Mouse (Mus musculus) testis, postnatal 14 days (tissue): ENCODE data around the gene Srrt.

Source experiments
- DNase-seq: peaks from one replicate; pipeline ENCODE4 v3.0.0; 2021; ENCODE audit warnings: low spot score

The Srrt gene

DNA sequence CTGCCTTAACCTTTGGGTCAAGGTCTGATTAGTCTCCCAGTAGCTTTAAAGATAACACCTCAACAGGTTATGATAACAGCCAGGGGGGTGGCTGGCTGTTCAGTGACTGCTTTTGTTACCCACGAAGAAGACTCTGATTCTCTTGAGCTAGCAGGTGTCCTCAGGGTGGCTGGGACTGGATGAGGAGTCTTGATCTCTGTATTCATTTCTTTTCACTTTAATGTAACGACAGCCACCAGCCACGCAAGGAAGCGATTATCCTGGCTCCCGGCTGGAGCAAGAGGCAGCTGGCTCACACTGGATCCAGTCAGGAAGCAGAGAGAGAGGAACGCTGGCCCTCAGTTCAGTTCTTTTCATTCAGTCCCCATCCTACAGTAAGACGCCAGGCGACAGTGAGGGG lies 29.7 kb upstream of the Srrt start:
- DNase-seq, result no peak

DNA sequence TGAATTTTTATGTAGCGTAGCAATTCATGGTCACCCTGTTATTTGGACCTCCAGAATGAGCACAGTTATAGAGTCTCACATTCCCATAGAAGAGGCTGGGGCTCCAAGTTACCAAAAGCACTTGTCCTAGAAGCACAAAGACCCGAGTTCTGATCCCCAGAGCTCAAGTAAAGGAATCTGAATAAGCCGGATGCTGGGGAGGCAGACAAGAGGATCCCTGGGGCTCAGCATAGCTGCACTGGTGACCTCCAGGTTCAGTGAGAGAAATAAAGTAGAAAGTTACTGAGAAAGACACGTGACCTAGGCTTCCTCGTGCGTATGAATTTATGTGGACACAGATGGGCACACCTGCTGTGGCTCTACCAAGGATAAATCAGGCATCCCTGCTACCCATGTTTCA lies 27.6 kb upstream of the Srrt start:
- DNase-seq, result no peak

DNA sequence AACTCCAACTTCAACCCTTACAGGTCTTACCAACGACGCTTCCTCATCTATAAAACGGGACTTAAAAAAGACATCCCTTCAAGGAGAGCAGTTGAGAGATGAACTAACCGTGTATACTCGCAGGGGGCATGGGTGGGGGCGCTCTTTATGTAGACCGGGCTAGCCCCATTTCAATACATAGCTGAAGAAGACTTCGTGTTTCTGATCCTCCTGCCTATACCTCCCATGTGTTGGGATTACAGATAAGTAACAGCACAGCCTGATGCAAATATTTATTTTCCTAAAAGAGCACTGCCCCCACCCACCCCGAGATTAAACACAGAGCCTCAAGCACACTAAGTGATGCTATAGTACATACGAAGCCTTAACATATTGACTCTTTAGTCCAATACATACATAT lies 26.8 kb upstream of the Srrt start:
- DNase-seq, result no peak

DNA sequence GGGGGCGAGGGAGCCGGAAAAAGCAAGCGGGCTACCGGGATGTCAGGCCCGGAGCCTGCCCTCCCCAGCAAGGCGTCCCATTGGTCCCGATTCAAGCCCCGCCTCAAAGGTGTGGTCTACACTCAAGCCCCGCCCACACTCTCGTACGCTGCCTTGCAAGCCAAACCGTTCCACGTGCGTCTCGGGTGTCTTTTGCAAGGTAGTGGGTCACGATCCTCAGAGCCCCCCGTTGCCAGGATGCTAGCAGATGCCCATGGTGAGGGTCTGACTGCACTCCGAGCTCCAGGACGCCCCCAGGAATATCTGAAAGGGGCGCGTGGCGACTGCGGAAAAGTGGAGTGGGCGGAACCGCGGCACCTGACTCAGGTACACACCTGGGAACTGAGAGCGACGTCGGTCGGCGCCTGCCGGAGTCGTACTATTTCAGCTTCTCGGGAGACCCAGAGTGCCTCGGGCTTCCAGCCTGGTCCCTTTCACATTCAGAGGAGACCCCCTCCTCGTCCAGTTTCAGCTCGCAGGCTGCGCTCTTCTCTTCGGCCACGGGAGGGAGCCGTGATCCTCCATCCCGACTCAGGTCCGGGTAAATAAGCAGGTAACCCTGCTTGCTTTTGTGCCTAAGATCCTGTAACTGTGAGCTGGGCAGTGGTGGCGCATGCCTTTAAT lies 26.2 kb upstream of the Srrt start, which contains the start of gene Slc12a9:
Gene Slc12a9 (minus strand): TSS at position 86 of the 663 bp plus-strand sequence.
- peak; percentile 91 for DNase-seq

DNA sequence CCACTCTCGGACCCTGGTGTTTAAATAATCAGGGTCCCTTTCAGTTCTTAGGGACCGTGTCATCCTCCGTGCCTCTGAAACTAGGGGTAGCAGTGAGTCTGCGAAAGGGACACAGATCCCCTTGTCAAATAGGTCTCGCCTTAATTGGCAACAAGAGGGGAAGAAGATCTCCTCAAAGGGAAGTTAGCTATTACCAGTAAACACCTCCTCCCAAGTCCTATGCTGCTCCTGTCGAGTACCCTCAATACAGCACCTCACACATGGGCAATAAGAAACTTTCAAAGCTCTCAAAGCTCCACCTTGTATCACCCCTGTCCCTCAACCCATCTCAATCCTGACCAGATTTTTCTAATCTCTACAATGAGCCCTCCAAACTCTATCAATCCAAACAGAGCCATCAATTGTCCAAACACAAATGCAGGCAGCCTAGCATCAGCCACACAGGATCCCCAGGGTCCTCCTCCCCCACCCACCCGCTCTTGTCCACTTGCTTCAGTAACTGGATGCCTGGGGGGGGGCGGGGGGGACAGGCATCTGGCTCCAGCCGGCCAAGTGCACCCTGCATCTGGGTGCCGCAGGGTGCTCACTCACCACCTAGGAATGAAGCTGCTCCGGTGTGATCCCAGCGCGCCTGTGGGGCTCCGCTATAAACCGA lies 25.5 kb upstream of the Srrt start:
- no peak for DNase-seq

DNA sequence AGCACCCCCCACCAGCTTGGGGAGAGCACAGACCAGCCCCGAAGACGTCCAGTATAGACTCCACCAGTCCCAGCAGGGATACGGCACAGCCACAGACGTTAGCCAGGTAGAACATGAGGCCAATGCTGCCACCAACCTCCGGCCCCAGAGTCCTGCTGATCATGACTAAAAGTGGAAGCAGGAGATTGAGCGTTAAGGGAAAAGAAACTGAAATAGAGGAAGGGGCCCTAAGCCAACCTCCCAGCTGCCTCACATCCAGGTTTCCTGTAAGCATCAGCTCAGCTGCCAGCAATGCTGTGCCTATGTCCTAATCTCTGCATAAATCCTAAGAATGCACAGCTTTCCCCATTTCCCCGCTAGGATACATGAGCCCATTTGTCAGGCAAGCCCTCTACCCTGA lies 23.4 kb upstream of the Srrt start:
- DNase-seq, result no peak

DNA sequence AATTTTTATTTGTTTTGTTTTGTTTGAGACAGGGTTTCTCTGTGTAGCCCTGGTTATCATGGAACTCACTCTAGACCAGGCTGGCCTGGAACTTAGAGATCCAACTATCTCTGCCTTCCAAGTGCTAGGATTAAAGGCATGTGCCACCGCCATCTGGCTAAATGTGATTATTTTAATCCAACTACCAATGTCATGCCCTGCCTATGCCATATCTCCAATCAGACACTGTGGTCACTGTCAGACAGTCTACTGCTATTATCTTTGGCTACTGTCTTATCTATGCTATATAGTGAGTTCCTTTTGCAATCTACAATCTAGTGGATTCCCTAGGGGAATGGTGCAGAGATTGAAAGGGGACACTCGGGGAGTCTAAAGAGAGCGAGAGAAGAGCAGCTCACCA lies 13.5 kb upstream of the Srrt start:
- DNase-seq, result no peak

DNA sequence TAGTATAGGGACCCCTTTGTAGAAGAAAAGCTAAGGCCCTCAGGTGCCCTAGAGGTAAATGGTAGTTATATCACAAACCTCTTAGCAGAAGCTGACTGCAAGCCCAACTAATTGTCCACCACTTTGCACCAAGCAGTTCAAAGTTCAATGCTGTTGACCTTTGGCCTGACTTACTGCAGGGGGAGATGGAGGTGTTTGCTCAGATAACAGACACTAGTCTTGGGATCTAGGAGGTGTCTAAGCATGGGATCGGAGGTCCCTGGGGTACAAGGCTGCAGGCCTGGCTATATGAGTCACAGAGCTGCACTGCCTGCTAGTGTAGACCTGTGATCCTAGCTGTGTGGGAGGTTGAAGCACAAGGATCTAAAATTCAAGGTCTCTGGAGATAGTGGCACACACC lies 11.1 kb upstream of the Srrt start:
- DNase-seq, result no peak

DNA sequence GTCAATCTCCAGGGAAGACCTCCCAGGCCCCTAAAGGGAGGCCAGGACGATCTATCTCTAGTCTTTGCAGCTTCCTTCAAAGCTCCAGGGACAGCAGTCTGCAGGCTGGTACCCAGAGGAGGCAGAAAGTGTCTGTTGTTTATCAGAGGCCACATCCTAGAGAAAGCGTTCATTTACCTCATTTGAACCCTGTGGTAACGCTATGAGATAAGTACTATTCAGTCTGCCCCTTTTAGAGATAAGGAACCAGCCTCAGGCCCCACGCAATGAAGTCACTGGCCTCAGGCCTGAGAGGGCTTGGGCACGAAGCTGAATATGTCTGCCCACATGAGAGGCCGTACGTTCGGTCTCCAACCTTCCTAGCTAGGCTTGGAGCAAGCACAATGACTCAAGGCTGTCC lies 9.9 kb upstream of the Srrt start:
- peak; percentile 60 for DNase-seq

DNA sequence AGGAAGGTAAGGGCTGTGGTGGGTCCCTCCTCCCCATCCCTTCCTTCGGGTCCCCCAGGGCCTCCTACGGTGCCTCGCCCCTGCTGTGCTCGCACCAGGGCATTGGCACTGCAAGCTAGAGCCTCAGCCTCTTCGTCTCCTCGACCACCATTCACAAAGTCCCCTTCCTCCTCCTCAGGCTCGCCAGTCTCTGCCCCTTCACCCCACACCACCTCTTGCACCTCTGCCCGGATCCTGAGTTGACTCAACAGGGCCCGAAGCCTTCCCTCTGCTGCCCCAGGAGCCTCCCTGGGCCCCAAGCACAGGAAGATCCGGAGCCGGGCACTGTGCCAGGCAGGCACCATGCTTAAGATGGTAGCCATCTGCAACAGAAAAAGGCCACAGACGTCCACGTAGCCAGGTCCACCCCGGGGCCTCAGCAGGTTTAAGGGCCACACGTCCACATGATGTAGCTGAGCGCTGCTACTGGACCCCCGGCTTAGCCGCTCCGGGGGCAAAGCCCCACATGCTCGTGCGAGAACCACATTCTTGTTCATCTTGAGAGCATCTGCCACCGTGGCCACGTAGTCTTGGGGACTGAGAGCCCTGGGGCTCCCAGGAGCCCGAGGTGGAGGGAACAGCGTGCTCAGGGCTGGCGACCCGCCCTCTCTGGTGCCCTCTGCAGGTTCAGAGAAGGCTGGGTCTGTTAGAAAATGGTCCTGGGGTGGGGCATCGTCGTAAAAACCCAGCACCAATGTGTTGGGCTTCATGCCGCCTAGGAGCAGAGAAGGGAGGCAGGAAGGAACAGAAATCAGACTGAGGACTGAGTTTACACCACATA lies 7.8 kb upstream of the Srrt start:
- DNase-seq, result no peak

DNA sequence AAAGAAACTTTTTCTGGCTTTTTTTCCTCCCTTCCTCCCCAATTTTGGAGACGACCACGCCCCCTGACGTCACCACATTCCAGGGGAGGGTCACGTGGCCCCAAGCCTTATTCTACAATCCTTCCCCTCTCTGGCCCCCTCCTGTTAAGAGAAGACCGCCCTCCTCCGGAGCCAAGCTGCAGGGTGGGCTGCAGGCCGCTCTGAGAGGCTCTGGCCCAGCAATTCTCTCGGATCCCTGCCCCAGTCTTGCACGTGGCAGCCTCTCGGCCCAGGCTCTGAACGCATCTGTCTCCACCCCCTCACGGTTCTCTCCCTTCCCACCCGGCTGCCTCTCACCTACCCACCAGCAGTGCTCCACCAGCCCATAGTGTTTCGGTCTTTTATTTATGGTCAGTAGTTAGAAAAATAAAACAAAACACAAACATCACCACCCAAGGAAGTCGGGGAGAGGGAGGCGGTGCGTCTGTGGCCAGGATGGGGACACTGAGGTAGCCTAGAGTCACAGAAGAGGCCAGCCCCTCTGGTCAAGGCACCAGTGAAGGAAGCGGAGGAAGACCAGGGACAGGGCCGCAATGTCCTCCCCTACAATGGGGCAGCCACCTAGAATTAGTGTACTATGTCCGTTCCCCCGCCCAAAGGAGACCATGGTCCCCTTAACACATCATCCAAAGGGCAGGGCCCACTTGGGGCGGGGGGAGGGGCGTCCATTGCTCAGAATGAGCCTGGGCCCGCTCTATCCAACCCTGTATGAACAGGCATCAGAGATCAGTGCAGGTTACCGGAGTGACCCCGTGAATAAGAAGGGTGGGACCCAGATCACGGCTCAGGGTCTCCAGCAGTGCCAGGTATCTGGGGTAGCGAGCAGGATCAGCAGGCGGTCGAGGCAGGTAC lies 7.0 kb upstream of the Srrt start, which contains the start of gene Trip6:
Gene Trip6 (minus strand): TSS at position 212 of the 891 bp plus-strand sequence.
- peak; percentile 86 for DNase-seq

DNA sequence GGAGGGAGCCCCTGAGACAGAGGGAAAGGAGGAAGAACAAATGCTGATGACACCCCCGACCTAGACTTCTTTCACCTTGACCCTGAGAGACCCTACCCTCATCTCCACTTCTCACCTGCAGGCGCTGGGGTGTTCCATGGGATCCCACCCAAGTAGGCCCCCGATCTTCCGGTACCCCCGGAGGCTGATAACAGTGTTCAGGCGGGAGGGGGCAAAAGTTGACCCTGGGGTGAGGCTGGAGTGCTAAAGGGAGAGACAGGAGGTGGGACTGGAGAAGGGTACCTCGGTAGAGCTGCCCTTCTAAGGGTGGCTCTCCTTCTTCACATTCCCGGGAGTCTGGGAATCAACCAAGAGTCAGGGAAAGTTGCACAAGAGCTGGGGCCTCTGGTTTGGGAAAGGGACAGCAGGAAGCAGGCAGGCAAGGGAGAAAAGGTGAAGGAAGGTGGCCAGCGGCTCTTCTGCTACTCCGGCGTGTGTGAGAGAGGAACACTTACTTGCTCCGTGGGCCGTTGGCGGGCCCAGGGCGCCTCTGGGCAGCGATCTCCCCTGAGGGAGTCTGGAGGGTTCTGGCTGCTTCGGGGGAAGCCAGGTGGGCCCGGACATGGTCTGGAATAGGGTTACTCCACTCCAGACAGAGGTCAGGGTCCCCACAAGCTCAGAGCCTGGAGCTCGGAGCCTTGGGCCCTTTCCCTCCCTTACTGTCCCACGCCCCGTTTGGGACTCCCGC lies 6.2 kb upstream of the Srrt start:
- no peak for DNase-seq

DNA sequence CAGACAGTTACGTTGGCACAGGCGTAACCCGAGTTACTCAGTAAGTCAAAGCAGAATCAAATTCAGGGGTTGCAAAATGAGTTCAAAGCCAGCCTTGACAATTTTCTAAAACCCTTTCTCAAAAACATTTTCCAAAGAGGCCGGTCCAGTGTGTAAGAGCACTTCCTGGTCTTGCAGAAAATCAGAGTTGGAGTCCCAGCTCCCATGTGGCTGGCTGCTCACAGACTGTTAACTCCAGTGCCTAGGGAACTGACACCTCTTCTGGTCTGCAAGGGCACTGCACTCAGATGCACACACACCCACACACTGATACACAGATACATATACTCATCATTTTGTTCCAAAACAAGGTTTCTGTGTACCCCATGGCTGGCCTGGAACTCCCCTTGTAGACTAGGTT lies 882 bp upstream of the Srrt start:
- no peak for DNase-seq

DNA sequence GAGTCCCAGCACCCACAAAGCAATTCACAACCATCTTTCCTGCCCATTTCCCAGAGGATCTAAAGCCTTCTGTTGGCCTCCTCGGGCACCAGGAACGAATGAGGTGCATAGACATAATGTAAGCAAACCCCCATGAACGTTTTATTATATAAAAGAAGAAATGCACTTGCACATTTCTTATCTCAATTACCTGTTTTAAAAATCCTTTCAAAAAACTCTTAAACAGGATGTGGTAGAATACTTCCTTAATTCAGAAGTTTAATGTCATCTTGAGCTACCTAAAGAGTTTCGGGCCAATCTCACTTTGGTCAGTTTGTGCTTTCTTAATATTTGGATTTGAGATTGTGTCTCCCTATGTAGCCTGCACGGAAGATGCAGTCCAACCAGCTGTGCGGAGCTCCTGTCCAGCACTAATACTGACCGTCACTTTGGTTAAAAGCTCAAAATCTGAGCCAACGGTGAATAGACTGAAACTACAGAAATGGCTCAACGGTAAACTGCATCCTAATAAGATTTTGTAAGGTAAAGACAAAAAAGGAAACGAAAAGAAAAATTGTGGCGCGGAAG lies 952 bp downstream of the Srrt start:
- DNase-seq, result no peak

DNA sequence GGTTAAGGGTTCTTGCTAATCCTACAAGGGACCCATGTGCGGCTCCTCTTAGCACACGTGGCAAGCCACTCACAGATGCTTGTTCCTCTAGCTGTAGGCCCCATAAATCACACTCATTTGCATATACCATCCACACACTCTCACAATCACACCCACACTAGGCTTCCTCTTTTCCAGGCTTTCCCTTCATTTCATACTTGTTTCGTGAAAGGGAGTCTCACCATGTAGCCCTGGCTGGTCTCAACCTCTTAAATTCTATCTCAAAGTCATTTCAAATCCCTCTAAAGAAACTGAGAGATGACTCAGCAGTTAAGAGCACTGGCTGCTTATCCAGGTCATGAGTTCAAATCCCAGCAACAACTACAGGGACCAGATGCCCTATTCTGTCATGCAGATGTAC lies 1.7 kb downstream of the Srrt start:
- no peak for DNase-seq

DNA sequence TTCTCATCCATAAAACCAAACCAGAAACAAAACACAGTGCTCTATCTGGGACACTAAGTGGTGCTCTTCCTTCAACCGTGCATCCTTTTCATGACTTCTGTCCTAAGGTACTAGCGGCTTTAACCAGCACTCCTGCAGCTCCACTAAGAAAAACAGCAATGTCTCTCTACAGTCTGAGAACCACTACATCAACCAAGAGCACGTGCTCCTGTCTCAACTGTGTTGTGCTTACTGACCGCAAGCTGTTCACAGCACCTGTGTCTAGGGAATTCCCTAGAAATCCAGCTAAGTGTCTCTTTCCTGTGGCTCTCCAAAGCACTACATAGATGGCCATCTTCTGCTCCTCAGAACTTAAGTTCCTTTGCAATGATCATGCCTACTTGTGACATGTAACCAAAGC lies 2.7 kb downstream of the Srrt start:
- DNase-seq, result no peak

DNA sequence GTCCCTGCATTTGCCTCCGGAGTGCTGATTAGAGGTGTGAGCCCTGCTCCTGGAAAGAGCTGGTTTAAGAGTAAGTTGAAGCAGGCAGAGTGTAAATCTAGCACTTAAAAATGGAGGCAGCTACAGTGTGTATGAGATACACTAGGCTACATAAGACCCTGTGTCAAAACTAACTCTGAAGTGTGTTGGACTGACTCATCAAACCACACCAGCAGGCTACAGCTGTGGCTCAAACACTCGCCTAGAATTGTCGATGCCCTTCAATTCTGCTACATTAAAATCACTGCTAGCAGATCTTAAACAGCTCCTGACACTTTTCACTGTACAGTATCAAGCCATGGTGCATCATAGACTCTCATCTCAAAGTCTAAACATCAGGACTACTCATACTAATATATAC lies 3.3 kb downstream of the Srrt start:
- no peak for DNase-seq

DNA sequence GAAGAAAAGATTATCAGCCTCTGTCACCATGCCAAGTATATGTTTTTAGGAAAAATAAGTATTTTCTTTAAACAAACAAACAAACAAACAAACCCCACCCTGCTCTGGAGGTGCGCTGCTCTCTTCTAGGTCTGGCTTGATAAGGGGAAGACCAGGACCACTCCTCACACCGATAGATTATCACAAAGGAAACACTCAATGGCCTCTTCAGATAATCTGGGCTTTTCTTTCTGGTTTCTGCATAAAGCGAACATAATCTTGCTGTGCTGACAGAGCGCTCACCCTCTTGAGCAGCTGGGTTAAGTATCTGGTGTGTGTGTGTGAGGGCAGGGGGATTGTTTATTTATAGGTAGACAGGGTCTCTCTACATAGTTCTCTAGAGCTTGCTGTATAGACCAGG lies 3.9 kb downstream of the Srrt start:
- no peak for DNase-seq

DNA sequence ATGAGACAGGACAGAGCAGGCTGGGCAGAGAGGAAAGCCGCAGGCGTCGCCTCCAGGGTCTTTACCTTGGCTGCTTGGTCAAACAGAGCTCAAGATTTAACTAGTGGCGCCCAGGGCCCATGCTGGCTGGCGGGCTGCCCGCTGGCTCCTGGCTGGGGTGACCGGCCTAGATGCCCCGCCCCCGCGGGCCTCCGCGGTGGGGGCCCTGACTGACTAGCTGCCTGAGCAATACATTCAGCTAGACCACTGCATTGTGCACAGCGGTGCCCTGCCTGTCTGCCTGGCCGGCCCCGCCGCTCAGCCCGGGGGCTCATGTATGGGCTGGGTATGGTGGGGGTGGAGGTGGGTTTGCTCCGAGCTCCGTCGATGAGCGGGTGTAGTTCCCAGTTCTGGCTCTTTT lies 6.2 kb downstream of the Srrt start:
- DNase-seq, result no peak

DNA sequence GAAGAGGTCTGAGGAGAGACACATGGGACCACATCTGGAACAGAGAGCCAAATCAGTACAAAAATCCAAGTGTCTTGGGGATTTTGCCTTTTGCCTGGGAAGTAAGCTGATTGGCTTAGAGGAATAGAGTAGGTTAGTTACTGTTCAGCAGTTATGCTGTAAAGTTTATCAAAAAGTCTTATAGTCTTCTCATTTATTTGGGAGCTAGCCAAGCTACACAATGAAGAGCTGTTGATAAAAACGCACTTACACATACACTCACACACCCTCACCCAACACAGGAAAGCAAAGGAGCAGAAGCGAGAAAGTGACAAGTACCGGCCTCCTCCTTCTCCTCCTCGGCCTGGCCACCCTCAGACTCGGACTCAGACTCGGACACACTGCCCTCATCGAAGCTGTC lies 8.2 kb downstream of the Srrt start:
- DNase-seq, result no peak

DNA sequence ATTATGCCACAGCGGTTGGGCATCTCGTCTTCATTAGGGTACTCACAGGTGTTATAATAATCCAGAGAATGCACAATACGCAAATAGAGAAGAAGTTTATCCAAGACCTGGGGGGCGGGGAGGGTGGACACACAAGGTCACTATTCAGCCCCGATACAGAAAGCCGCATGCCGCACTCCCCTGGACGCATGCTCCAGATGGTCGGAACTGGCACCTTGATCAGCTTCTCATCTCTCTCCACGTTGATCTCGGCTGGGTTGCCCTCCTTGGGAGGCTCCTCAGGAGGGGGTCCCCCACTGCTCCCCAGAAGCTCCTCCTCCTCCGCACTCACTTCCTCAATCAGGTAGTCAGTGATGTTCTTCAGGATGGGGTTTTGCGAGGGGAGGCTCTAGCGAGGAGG lies 10.3 kb downstream of the Srrt start:
- no peak for DNase-seq
